Mouse (Mus musculus): ENCODE results near the gene Nmrk2. TPM values are rescaled to one million over a fixed set of nuclear protein-coding genes. Genes with fewer than 3 reads are reported as not detected.
A peak's percentile ranks its signal among the peaks of the same experiment; 100 is the strongest.
"Not testable (repeated sequence)": the region's sequence is repeated elsewhere in the genome, so short reads cannot be mapped to it uniquely, and the experiment has no call there.

Nmrk2 gene
- under 1 TPM; 0.20 to 0.25 TPM for total RNA-seq (2021)

DNA sequence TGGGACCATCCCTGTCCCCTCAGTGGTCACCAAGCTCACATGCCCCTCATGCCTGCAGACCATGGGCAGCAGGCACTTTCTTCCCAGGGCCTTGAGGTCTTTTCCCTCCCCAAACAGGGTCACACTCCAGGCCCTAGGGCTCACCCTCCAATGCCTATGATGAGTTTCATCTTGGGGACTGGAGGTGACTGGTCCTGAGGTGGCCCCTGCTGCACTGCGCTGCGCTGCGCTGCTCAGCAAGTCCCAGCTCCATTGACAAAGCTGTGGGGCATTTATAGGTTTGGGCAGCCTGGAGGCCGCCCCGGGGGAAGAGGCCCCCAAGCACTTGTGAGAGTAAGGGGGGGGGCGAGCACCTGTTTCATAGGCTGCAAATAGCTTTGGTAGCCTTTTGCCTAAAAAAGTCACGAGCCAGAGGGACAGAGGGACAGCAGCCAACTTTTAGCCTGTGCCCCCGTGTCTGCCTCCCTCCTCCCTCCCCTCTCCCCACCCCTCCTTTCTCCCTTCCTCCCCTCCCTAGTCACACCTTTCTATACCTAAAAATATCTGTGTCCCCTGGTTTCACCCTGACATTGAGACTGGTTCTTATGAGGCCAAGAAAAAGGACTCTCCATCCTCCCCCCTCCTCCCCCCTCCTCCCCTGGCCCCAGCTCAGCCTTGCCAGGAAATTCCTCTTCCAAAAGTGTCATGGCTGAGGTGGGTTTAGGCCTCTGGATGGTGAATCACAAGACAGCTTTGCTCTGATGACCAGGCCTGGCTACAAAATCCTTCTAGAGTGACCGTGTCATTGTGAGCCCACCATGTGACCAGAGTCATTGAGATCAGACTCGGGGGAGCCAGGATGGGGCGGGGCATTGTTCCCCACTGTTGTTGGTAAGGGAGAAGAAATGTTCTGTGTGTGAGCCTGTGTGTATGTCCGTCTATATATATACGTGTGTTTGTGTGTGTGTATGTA, at the start of gene Nmrk2:
Gene Nmrk2, minus strand, starts transcription at position 245 of the 952 bp plus-strand sequence.
- peak in 1 of 2 experiments; percentile 1 for DNase-seq

- no peak for DNase-seq
These were observed 47.6 kb upstream of the Nmrk2 start for GRCm38 (mm10) chr10:81249442-81249841.

GRCm38 (mm10) chr10:81247804-81248203, 46.0 kb upstream of the Nmrk2 start:
- no peak for DNase-seq

DNA sequence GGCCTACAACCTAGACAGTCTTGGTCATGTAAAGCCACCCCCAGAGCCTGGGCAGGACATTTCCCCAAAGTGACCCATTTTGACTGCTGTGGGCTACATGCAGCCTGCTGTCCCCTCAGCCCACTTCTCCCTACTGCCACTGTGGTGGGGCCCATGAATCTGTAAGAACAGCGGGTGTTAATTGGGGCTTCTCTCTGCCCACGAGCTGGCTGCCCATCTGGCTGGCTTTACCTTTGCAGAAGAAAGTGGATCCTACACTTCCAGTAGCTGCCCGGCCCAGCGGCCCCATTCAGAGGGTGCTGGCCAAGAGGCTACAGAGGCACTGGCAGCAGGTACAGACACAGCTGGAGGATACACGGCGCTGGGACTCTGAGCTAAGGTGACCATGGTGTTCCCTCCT, 43.3 kb upstream of the Nmrk2 start:
- DNase-seq: no peak

- DNase-seq: peak; percentile 75
These were observed 42.7 kb upstream of the Nmrk2 start for GRCm38 (mm10) chr10:81244595-81244994.

DNA sequence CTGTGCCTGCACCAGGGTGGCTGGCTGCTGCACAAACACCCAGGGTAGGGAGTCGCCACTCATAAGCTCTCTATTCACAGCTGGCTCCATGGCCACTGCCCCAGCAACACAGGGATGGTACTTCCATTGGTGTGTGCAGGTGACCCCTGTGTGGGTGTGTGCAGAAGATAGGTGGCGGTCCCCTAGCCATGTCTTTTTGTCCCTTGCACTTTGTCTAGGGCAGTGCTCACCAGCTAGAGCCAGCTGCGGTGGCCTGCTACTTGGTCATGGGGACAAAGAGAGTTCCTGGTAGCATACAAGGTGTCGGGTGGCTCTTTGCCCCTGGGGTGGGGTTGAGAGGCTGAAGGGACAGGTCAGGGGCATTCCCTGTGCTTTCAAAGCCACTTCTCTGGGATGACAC, 42.3 kb upstream of the Nmrk2 start:
- no peak for DNase-seq

GRCm38 (mm10) chr10:81242021-81242420, 40.2 kb upstream of the Nmrk2 start:
- DNase-seq: no peak

- peak in 1 of 2 experiments; percentile 64 for DNase-seq
These were observed 39.0 kb upstream of the Nmrk2 start for GRCm38 (mm10) chr10:81240876-81241275.

DNA sequence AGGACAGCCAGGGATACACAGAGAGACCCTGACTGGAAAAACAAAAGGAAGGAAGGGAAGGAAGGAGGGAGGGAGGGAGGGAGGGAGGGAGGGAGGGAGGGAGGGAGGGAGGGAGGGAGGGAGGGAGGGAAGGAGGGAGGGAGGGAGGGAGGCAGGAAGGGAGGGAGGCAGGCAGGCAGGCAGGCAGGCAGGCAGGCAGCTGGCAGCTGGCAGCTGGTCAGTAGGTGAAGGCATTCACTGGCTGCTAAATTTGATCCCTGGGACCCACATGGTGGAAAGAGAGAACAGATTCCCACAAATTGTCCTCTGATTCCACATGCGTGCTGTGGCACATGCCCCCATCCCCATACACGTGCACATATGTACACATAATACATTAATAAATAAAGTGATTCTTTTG, 36.8 kb upstream of the Nmrk2 start:
- no peak for DNase-seq

GRCm38 (mm10) chr10:81236471-81237268, 34.8 kb upstream of the Nmrk2 start:
- no peak for DNase-seq

DNA sequence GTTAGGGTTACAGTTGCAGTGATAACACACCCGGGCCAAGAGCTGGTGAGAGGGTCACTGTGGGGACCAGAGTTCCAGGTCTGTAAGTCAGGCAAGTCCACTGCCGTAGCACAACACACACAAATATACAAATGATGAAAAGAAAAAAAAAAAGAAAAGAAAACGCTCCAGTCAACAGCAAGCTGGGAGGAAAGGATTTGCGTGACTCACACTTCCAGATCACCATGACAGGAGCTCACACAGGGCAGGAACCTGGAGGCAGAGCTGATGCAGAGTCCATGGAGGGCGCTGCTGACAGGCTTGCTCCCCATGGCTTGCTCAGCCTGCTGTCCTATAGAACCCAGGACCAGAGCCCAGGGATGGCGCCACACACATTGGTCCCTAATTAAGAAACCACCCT, 32.4 kb upstream of the Nmrk2 start:
- DNase-seq: no peak

GRCm38 (mm10) chr10:81233226-81233585, 31.4 kb upstream of the Nmrk2 start:
- DNase-seq: no peak

GRCm38 (mm10) chr10:81232580-81233225, 30.9 kb upstream of the Nmrk2 start, which contains the start of gene Zfr2:
Gene Zfr2 (plus strand): TSS chr10:81233155.
- peak; percentile 91 for DNase-seq

DNA sequence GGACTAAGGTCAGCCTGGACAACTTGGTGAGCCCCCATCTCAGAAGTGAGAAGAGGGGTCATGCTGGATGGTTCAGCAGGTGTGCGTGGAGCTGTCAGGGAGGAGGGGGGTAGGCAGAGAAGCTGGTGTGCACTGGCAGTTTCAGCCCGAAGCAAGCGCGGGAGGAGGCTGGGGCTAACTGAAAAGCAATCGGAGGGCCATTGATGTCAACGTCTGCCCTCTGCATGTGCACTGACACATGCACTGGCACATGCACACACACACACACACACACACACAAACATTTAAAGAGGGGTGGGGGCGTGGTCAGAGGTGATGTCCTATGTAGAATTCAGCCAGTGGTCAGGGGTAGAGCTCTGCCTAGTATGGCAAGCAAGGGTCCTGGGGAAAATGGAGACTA, 29.6 kb upstream of the Nmrk2 start:
- no peak for DNase-seq

GRCm38 (mm10) chr10:81230438-81231332, 28.8 kb upstream of the Nmrk2 start, which contains the start of gene Atcay:
Gene Atcay (minus strand): TSS chr10:81230833.
- DNase-seq: peak; percentile 84

DNA sequence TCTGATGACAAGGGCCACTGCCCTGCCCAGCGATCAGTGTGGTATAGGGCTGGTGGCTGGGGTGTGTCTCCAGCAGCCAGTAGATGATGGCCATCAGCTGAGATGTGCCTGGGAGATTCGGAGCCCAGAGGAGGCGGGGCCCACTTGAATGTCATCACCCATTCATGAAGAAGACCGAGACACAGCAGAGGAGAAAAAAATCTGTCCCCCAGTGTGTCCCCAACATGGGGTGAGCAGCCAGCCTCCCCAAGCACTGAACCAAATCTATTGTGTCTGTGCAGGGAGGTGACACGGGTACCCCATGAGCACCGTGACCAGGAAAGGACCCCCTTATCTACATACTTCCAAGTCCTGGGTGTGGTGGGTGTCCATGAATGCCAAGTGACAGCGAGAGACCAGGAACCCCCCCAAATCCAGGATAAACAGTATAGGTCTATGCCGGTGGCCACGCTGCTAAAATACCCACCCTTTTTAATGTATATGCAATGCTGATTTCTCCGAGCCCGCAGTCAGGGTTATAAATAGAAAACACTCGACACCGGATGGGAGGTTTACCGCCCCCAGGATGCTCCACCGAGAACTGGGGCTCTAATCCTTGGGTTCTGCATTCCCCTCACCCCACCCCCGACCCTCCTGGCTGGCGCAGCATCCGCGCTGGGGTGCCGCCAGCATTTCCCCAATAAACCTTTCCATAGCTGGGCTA, 28.0 kb upstream of the Nmrk2 start:
- no peak for DNase-seq

GRCm38 (mm10) chr10:81223731-81224130, 21.9 kb upstream of the Nmrk2 start:
- not testable (repeated sequence) for DNase-seq

DNA sequence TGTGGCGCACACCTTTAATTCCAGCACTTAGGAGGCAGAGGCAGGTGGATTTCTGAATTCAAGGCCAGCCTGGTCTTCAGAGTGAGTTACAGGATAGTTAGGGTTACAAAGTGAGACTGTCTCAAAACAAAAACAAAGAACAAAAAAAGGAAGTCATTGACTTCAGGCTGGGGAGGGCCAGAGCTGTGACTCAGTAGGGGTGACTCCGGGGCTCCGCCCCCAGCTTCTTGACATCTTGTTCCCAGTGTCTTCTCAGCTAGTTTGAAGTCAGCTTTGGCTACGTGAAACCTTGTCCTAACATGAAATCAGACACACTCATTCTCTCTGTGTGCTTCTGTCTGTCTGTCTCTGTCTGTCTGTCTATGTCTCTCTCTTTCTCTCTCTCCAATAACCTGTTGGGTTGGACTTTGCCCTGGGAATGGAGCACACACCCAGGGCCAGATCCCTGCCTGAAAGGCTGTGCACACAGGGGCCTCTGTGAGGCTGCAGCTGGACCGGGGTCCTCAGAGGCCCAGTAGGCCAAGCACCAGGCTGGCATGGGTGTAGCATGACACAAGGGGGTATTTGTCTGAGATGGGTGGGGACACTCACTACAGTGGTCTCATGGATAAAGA, 19.7 kb upstream of the Nmrk2 start:
- DNase-seq: no peak

DNA sequence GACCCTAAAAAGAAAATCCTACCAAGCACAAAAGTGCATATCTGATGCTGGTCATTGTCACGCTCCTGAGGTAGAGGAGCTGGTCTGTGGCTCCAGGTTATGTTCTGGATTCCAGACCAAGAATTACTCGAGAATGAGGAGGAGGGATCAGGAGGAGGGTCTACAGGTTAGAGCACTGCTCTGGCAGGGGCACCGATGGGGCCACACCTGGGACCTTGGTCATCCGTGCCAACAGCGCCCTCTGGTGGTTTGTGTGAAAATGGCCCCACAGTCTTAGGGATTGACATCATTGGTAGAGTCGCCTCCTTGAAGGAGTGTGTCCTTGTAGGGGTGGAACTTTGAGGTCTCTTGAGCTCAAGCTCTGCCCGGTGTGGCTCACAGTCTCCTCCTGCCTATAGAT, 16.1 kb upstream of the Nmrk2 start:
- DNase-seq: peak in 1 of 2 experiments; percentile 36

DNA sequence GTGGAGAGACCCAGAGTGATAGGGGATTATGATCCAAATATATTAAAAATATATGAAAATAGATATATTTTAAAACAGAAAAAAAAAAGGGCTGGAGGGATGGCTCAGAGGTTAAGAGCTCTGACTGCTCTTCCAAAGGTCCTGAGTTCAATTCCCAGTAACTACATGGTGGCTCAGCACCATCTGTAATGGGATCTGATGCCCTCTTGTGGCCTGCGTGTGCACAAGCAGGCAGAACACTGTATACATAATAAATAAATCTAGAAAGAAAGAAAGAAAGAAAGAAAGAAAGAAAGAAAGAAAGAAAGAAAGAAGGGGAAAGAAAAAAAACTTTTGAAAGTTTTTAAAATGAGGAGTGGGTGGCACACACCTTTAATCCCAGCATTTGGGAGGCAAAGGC, 15.4 kb upstream of the Nmrk2 start:
- DNase-seq: not testable (repeated sequence)

DNA sequence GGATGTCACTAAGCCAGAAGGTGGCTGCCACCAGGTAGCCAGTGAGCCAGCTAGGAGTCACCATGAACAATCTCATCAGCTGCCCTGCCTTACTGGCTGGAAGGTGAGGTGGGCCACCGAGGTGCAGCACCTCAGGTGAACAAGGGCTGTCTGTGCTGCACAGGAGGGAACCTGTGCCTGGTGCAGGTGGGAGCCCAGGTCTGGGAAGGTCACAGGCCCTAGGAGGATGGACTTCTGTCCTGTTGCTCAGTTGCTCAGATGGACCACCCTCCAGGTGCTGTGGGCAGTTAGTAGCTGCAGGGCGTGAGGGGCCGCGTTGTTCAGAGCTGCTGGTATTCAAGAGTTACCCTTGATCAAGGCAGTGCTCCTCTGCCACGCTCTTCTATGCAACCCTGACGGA, 15.0 kb upstream of the Nmrk2 start:
- no peak for DNase-seq
